Mouse (Mus musculus) yolk sac, embryonic 10.5 days (tissue): ENCODE data around the gene Pik3r1.

Experiments
- DNase-seq: peaks from one replicate; pipeline ENCODE4 v3.0.0-alpha.2; 2017; ENCODE audit warnings: low spot score

Gene Pik3r1

DNA sequence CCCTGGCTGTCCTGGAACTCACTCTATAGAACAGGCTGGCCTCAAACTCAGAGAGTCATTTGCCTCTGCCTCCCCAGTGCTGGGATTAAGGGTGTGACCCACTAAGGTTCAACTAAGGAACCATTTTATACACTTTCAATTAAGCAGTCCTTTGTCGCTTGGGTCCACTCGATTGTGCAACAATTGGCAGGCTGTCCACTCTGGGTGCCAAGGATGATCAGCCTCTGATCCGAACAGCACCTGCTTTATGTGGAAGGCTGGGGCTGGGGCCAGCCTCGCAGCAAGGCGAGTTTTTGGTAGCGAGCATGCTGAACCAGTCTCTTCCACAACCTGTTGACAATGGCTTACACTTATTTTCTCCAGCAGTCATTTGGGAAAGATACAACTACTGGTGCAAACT is 29.2 kb downstream of the Pik3r1 start:
- no peak for DNase-seq

DNA sequence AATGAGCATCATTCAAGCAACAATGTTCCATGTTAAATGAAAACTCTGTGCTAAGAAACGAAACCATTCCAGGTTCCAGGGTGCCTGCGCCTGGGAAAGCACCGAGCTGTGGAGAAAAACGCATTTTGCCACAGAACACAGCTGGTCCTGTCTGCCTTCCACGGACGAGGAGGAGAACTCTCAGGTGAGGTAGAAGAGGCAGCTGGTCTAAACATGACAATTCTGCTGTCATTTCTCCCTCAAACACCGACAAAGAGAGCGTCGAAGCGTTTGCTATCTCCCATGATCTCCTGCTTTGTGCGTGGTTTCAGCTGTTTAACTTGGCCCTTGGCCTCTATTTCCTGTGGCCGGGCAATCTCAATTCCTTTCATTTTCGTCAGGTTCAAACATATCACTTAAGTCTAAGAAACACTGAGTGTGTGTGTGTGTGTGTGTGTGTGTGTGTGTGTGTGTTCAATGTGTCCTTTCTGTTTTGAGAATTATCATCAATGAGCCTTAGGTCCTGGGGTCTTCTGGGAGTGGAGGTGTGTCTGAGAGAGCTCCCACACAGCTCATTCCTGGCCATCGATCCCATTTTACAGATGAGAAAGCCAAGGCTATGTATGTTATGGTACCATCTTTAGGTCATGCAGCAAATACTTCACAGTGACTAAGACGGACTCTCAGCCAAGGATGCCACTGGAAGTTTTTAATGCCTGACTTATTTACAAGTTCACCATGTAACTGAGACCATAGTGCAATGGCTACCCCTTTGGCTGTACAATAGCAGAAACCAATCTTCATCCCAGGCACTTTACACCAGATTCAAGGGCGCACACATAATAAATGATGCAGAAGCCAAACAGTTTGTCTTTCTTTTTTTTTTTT is 31.3 kb downstream of the Pik3r1 start:
- DNase-seq, result no peak

DNA sequence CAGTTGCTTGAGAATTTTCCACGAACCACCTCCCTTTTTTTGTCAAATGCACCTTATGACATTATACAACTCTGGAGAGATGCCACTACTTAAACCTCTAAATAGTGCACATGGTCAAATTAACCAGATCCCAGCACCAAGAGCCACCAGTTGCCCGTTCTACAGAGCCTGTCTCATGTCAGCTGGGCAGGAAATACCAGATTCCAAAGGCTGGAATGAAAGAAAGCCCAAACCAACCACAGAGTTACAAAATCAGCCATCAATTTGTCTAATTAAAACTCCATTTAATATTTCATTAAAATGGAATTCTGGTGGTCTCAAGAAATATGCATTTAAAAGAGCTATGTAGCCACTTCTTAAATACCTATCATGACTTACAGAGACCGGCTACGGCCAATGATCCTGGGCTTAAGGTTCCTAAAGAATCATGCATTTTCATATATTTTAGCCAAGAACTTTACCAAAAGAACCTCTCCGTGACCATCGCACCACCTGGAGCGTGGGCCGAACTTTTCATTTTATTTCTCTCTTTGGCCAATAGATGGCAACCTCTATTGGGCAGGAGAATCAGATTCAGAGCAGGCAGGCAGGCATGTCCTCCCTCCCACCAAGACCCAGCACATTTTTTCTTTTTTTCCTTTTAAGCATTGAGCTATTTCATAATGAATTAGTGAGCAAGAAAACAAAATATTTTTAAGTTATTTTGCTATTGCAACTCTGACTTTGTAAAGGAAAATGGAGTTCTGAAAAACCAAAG is 32.5 kb downstream of the Pik3r1 start:
- DNase-seq, result no peak

DNA sequence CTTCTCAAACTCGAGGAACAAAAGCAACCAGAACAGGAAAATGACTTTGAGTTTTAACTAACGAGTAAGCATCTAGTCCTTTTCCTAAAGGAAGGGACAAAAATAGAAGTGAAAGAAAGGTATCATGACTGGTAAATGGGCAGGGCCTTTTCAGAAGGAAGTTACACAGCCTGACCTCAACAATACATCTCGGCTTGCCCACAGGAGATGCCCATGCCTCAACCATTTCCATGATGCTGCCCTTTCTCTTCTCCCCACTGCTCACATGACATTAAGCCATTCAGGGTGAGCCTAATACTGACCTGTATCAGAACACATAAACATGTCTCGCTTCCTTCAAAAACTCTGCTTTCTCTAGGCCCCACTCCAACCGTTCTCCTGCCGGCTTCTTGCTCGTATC is 33.8 kb downstream of the Pik3r1 start:
- no peak for DNase-seq

DNA sequence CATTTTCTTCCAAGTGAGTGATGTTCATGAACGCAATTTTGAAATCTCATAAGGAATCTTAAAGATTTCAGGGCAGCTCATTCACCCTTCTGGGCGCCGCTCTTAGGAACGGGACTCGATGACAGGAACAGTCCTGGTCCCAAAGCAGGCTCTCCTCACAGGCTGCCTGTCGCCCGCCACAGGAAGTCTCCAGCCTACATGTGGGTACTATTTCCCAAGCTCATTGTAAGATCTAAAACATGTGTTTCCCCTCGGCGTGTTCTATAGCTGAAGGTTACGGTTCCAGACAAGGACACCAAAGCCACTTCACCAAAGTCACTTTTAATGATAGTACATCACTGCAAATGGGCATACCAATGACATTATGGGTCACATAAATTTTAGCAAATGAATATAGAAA is 35.3 kb downstream of the Pik3r1 start:
- DNase-seq, result no peak

DNA sequence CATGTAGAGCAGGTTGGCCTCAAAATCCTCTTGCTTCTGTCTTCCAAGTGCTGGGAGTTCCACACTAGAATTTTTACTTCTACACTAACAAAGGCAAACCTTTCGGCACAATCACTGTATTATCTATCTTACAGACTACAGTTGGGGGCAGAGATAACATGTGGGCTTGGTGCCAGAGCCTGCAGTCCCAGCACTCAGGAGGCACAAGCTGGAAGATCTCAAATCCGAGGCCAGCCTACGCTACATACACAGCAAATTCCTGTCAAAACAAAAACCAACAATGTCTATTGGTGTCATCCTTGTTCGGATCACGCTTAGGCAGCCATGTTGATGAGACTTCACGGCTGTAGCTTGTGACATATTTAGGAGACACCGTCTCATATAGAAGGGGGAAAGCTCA is 36.2 kb downstream of the Pik3r1 start:
- no peak for DNase-seq

DNA sequence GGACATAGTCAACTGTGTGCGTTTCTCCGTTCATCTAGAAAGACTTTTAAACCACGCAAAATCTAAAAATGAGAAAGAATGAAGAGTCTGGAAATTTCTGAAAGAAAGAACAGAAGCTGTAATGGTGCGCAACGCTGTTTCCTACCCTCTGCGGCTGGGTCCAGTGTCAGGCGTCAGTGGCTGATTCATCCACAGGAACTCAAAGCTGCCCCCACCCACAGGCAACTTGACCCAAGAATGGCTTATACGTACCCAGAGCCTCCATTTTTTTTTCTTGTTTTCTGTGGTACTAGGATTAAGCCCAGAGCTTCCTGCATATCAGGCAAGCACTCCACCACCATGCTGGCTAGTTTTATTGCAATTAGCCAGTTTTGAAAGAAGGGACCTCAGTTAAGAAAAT is 37.7 kb downstream of the Pik3r1 start:
- no peak for DNase-seq

DNA sequence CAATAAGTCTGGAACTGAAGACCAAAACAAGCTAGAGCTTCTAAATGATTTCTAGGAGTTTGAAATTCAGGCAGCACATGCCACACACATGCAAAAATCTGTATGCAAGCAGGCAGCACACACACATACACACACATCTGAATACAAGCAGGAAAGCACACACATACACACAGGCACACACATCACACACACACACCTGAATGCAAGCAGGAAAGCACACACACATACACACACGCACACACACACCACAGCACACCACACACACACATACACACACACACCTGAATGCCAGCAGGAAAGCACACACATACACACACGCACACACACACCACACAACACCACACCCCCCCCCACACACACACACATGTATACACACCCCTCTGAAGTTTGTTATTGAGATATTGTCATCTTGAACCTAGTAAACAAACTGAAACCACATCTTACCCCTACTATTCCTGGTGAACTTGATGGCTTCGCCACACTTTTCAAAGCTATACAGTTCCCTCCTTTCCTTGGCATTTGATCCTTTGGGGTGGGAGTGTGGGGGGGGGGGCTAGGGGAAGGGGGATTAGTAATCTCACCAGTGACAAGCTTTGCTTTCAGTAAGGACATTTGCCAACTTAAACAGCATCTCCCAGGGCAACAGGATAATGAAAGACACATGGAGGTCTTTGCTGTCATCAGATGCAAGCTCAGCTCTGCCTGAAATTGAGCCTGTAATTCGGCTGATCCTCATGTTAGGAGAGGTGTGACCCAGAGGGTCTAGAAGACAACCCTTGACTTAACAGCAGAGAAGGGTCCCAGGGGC is 38.6 kb downstream of the Pik3r1 start:
- DNase-seq, result no peak

DNA sequence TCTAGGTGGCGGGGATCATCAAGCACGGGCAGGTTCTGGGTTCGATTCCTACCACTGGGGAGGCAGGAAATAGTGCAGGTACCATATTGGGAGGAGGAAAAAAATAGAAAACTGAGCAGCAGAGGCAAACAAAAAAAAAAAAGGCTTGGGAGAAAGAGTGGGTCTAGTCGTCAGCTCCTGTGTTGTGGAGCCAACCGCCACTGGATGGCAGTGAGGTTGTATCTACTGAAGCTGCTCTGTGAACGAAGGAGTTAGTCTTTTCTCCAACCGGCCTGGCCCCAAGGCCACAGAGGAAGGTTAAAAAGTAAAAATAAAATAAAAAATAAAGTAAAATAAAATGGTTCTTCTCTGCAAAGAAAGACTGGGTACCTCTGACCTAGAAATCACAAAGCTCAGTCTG is 39.2 kb downstream of the Pik3r1 start:
- DNase-seq, result no peak

DNA sequence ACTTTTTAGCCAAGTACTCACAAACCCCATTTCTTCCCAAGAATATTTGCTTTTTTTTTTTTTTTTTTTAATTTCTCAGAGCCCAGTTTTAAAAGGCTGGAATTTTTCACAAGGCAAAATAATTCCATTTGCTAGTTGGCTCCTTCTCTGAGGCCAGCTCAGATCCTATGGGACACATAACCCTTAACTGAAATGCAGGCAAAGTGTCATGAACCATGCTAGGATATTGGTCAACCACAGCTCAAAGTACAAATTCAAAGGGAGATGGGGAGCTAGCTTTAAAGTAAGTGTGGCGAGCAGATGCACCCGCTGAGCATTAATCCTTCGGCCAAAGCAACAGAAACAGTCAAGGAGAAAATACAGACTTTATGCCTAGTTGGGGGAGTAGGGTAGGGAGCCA is 39.7 kb downstream of the Pik3r1 start:
- no peak for DNase-seq

DNA sequence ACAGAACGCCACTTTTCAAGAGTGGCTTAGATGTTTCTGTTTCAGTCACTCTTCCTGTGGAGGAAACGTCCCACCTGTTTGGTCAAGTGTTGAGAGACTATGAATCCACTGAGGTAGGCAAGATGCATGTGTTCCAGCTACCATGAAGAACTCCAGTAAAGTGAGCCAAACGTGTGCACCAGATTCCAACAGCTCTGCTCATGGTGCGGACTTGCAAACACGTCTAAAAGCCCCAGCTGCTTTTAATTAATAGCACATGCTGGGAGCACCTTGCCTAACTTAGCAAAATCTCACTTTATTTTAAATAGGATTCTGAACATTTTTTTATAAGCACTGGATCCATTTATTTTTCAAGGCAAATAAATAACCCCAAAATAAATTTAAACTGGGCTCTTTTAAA is 40.2 kb downstream of the Pik3r1 start:
- DNase-seq, result no peak

DNA sequence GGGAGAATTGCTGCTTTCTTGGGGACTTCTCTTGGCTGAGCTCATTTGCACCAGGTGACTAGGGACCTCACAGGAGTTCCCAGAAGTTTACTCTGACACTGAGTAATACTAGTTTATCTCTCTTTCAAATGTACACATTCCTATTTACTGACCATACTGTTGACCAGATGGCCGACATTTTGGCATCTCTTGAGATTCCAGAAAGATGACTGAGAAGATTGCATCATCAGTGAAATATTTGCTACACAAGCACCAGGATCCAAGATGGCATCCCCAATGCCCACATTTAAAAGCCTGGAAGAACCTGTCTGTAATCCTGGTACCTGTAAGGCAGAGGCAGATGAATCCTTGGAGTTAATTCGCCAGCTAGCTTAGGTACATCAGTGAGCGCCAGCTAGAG is 41.1 kb downstream of the Pik3r1 start:
- DNase-seq, result no peak

DNA sequence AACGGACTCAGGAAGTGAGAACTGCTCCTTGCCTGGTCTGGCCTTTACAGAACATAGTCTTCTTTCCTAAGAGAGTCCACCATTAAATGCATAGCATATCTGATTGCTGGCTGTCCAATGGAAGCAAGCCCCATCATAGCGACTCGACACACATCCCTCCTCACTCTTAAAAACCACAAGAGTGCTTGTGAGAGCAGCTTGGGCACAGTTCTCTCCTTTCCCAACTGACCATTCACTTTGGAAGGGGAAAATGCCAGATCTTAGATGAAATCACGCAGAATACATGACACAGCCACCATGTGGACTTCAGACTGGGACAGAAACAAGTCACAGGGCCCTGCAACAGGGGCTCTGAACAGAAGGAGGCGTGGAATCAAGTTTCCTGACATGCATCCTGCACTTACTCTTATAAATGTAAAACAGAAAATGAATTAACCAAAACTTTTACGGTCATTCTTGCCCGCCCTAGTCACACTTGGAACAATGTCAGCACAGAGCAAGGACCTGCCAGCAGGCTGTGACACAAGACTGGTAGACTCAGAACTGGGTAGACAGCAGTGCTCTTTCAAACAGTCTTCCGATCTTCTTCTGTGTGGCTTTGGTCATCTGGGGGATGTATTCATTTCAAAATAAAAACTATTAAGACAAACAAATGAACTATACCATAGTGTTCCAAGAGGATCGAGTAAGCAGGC is 46.0 kb downstream of the Pik3r1 start:
- DNase-seq, result no peak

DNA sequence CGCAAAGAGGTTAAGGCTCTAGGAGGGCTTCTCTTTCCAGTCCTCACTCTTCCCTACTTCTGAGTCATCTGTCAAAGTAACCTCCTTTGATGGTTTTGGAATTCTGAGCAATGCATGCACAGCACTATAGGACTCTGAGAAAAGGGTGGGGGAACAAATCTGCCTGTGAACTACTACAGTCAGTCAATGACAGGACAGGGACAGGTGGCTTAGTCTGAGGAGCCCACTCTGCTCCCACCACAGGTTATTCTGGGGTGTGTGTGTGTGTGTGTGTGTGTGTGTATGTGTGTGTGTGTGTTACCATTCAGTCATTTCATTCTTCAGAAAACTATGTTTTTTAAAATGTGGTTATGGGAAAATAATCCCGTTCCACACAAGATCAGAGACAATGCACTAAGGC is 46.9 kb downstream of the Pik3r1 start:
- no peak for DNase-seq

DNA sequence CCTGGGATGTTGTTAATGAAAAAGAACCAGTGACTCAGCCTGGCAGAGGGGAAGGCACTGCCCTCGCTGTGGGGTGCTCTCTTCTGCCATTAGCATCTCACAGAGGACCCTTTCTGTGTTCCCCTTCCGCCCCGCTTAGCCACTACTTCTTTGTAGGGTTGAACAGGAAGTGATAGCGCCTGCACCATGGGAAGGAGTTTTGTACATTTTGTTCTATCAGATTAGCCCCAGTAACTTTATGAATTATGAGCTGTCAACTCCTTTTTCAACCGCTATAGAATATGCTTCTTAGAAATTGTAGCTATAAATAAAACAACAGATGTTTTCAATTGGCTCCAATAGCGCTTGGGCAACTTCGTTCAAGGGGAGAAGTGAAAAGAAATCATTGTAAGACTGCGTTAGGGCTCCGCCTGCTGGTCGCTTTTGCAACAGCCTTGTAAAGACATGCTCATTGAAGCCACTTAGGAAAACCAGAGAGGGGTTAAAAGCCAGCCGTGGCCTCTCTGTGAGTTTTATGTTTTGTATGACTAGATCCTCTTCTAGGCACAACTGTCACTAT is 48.6 kb downstream of the Pik3r1 start:
- DNase-seq, result peak; percentile 67

DNA sequence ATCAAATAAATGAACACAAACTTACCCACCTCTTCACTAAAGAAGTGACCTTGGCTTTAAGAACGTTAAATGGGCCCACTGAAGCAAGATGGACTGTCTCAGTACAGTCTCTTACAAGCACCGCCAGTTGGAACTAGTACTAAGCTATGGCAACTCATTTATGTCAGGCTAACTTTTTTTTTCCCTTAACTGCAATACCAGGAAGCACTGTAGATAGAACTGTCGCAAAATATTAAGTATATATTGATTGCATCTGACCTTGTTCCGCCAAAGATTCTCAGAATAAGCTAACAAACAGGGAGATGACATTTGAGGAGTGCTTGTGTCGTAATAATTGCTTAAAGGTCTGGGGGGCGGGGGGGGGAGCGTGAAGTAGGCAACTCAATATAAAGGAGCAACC is 49.3 kb downstream of the Pik3r1 start:
- no peak for DNase-seq

DNA sequence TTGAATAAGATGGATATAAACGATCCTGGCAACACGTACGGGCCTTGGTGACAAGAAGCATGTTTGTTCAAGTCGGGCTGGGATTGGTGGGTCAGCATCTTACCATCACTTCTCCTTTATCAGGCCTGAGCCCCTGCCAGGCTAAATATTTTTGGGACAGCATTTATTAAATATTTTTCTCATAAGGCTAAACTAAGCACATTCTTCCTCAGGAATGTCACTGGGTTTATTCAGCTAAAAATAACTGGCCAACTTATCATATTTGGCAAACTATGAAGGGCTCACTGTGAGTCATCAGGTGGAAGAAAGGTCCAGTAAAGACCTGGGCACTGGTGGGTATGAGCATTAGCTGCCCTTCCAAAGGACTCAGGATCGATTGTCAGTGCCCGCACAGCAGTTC is 50.2 kb downstream of the Pik3r1 start:
- DNase-seq, result no peak

DNA sequence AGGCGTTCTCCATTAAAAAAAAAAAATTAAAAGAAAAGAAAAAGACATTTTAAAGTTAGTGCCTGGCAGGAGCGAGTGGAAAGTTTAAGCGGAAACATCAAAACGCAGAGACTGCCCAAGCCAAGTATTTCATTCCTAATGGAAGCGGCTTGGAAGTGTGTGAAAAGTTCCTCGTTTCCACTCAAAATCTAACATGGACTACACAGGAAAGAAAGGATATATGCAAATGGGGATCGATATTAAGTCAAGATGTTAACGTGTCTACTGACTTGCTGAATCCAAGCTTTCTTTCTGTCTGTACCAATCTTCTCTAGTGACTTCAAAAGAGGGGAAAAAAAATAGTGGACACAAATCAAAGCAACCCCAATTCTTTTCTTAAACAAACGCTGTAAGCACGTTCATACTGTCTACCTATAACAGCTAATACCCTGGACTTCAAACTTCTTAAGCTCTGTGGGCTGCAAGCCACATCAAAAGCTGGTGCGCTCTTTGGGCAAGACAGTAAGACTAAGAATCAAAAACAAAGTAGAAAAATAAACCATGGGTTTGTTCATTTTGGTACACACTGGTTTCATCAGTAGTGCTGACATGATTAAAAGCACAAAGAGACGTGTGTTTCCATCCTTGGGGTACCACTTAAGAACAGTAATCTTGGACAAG is 54.5 kb downstream of the Pik3r1 start:
- DNase-seq, result no peak

DNA sequence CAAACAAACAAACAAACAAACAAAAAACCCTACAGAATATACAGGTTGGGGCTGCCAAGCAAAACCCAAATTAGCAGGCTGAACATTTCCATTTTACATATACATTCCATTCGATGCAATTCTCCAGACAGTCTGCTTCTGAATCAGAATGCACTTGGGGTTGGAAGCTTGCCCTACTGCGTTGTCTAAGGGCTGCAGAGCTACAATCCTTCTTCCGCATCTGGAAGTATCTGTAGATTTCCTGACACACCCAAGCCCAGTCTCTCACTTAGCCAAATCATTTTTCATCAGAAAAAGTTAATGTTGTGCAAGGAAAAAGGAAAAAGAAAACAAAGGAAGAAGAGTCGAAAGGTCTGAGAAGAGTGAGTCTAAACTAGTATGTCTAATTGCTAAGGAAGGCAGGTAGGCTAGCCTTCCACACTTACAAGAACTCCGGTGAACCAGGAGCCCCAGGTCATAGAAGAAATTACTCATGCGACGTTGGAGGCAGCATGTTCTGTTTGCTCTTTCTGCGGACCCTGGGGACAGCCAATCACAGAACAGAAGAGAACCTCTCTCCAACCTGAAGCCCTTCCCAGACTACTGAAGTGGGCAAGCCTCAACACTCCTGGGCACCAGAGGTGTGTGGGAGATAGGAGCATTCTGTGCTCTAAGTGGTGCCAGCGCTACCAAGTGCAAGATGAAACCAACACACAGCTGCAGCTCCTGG is 55.1 kb downstream of the Pik3r1 start:
- no peak for DNase-seq

DNA sequence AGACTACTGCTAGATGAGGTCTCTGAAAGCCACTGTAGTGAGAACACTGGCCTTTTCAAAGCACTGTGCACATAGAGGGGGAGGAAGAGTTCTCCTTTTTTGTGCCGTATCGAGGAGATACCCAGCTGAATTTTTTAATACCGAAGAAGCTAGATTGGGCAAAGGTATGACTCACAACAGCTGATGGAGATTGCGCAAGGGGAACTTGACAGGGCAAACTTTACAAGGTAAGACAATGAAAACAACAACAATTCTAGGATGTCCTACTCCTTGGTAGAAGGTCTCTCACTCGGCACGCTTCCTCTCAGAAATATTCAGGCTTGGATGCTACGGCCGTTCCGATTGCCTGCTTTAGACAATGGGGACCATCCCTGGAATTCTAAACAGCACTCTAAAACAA is 55.9 kb downstream of the Pik3r1 start:
- no peak for DNase-seq

DNA sequence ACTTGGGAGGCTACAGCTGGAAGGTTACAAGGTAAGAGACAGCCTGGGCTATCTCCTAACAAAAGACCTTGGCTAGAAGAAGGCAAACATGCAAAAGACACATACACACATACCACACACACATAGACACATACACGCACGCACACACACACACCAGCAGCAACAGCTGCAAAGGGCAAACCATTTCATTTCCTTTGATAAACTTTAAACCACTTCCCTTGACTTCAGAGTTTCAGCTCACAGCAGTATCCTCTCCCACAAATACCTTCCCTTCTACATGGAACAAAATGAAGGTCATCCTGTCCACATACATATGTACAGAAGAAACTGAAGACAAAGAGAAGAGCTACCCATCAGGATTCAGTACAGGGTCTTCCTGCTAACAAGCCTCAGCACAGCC is 56.7 kb downstream of the Pik3r1 start:
- DNase-seq, result no peak
